Mouse (Mus musculus): Measurements from ENCODE around the gene Car14.

Car14 gene

DNA sequence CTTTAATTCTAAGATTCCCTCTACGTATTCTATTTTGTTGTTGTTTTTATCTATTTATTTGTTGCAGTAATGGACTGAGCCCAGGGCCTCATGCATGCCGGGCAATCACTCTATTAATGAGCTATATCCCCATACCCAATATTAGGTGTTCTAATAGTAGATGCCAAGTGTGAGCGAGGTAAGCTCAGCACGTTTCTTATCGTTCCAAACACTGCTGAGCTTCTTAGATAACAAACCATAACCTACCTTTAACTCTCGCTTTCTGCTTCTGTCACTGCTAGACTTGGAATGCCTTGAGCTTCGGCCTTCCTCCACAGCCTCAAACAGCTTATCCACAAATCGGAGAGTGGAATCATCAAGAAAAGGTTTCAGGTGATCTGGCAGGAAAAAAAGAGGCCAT, 53.2 kb downstream of the Car14 start:
- DNase-seq = no peak

GRCm38 (mm10) chr3:95850611-95851010, 53.9 kb downstream of the Car14 start:
- DNase-seq = no peak
